Mouse (Mus musculus) c-Kit-positive CD71-negative TER-119-negative erythroid progenitor cells, embryonic 14.5 days (primary cell): ENCODE results near the gene Vapa.
"Not testable (repeated sequence)": the region's sequence is repeated elsewhere in the genome, so short reads cannot be mapped to it uniquely, and the experiment has no call there.

Experiments used
- DNase-seq: peaks from one replicate; pipeline ENCODE4 v3.0.0-alpha.2; 2013; ENCODE audit warnings: low read depth

Gene Vapa

DNA sequence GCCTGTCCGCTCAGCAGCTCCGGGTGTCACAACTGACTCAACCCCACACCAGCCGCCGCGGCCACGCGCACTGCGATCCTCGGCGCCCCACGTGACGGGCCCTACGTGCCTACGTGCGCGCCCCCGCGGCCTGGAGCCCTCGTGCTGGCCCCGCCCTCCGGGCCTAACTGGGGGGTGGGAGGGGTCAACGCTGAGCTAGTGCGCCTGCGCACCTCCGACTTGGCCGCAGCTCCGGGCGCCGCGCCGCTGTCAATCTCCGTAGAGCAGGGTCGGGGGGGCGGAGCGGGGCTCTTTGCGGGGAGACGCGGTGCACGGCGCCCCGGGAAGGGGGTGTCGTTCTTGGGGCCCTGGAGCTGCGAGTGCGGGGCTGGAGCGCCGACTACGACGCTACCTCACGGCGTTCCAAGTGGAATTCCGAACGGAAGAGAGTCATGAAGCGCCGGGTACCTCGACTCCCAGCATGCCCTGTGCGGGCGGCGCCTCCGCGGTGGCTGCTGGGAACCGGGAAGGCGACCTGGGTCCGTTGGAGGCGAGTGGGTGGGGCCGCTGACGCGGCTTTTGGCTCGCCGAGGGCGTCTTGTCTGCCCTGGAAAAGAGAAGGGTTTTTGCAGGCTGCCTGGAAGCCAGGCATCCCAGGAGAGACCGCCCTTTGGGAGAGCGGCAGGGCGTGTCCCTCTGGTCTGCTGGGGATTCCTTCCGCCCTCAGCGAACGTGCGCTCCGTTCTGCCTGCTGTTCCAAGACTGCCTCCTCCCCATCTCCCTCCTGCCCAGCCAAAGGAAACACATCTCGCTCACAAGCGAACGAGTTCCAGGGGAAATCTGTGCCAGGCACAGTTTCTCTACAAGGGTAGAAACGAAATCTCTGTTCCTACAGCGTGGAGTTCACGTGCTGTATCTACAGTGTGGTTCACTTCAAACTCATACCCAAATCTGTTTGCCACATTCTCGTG is at the start of gene Vapa:
Vapa (minus strand) TSS at position 93 of the 950 bp plus-strand sequence.
- DNase-seq = peak; percentile 93

DNA sequence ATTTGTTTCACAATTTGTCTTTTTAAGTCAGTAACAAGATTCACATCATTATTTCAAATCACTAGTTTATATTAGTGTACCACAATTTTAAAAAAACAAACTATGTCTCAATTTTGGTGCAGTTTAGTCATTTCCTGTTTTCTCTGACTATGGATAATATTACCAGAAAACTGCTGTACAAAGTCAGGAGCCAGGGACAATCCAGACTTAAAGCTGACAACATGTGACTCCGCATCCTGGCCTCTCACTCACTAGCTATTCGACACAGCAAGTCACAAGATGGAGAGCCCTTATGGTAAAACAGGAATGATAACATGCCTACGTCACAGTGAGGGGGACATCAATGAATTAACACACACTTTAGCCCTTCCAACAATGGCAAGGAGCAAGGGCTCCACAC is 49.3 kb upstream of the Vapa start:
- no peak for DNase-seq

DNA sequence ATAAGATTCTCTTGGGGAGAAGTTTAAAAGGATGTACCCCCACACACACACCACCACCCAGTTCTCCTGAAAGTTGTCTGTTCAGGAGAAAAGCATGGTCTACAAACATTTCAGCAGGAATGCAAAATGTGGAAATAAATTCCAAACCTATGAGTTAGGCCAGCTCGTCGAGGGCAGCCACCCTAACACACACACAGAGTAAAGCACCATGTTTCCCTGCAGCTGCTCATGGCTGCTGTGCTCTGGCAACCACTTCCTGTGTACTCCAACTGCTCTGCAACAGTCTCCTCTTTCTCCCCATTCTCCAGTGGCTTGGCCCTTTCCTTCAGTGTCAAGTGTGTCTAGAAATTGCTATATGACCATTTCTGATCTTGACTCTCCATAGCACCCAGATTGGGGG is 45.1 kb upstream of the Vapa start:
- no peak for DNase-seq

DNA sequence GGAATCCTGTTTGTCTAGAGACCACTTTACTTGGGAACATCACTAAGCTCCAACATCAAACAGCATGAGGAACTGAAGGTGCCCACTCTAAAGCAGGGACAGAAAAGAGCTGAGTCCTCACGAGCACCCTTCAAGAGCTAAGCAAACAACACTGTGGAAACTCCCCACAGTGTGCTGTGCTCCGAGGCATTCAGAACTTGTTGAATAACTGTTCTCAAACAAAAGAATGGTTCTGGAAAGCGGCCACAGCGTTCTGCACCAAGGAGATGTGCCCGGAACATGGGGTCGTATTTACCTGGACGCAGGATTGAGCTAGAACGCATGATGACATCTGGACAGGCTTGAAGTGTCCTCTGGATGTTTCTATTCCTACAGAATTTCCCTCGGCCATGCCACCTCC is 44.6 kb upstream of the Vapa start:
- no peak for DNase-seq

DNA sequence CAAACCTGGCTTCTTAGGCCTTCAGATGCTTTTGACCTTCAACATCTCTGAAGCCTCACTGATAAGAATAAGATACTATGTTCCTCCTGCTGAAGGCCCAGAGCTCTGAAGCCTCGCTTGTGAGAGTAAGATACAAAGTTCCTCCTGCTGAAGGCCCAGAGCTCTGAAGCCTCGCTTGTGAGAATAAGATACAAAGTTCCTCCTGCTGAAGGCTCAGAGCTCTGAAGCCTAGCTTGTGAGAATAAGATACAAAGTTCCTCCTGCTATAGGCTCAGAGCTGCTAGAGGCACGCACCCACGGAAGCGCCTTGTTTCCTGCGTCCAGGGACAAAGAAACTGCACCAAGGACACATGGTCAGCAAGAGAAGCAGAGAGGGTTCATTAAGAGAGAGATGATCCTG is 43.4 kb upstream of the Vapa start:
- DNase-seq = no peak

DNA sequence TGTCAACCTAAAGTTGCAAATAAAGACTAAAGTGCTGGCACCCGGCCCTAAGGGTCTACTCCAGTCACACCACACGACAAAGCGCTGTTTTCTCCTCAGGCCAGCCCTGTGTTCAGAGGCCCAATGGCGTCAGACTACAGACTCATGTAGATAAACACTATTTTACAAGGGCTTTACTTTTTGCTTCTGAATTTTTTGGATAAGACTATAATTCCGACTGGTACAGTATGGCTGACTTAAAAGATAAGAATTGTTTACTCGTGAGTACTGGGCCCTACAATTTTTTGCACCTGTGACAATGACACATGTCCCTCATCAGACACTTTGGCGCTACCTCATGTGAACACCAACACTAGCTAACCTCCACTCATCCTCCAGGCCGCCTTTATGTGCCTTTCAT is 42.7 kb upstream of the Vapa start:
- no peak for DNase-seq

DNA sequence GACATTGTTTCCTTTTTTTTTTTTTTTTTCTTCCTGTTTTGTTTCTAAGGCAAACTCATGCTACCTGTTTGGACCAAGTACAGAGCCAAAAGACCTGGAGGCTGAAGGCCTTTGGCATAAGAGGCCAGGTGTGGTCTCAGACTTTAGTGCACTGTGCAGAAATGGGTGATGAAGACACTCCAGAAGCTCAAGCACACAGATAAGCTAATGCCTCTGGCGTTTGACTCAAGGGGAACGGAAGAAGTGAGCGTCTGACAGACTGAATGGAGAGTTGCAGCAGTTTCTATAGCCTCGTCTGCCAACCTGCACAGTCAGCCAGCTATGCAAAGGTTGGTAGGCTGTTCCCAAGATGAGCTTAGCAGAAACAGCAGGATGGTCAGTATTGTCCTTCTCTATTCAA is 42.3 kb upstream of the Vapa start:
- DNase-seq = no peak

DNA sequence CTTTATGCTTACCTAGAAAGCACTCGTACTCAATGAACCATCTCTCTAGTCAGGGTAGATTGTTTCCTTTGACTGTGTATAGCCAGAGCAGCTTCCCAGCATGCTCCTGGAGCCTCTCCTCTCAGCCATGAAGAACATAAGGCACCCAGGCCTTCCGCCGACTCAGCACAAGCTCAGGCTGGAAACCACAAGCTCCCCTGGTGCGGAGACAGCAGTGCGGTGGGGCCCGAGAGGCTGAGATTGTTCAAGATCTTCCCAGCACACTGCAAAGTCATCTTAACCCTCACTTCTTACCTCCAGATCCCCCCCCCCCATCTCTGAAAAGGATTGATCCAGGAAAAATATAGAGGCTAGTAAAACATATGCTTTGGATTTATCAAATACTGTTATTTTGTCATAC is 37.2 kb upstream of the Vapa start:
- DNase-seq = no peak

DNA sequence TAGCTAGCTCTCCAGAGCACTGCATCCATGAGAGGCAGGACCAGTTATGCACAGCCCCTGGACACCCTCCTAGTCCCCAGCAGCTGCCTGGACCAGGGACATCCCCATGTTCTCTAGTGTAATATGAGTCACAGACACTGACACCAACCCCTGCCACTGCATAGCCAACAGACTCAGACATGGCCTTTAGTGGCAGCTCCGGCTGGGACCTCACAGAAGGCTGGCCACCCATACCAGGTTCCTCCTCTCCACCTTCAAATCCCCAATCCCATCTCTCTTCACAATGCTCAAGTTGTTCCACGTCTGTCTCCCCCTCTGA is 35.8 kb upstream of the Vapa start:
- DNase-seq = no peak

DNA sequence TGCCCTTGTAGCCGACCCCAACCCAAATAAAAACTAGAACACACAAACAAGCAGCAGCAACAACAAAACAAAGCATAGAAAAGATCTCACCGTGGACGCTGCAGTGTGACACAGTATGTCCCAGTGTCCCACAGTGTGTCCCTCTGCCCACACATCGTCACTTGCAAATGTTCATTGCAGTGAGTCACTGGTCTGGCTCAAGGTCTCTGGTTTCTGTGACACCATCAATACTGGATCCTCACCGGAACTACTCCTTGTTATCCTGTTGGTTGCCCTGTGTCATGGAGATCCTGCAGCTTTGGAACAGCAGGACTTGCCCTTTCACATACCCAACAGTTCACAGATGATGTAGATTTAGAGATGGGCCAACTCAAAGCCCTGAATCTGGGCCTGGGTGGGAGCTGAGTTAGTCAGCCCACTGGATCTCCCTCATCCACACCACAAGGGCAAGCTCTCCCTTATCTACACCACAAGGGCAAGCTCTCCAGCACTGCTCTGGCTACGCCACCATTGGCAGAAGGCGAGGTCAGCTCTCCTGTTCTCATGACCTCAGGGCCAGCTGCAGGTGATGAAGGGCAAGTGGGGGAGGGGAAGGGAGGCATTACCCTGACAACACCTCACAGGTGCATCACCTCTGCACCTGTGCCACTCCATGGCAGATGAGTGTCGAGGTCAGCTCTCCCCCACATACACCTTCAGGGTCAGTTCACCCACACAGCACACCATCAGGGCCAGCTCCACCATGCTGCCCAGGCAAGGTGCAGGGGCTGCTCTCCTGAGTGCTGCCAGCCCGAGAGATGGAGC is 35.2 kb upstream of the Vapa start:
- DNase-seq = no peak

DNA sequence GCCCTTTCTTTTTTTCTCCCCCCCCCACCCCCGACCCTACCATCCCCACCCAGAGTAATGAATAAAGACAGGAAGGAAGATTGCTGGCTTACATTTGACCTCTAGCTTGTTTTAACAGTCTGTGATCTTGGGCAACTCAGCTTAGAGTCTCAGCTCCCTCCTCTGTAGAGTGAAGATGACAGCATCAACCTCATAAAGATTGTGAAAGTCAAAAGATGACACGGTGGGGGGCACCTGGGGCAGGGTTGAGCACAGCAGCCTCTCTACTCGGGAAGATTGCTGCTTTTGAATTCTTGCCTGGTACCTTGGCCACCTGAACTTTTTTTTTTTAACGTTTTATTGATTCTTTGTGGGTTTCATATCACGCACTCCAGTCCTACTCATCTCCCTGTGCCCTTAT is 34.6 kb upstream of the Vapa start:
- DNase-seq = no peak

DNA sequence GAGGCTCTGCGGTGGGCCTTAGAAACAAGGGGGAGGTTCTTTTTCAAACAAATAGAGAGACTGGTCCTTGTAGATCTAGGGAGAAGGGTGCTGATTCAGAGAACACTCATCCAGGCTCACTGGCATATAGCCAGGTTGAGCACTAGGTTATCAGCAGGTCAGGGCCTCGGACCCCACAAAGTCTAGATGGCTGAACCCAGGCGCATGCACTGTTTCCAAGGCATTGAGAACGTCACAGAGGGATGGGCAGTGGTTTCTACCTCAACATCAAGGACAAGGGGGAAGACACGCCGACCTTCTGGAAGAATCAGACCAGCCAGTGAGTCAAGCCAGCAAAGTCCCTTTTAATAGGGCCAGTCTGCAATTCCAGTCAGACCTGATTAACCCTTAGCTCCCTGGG is 33.9 kb upstream of the Vapa start:
- no peak for DNase-seq

DNA sequence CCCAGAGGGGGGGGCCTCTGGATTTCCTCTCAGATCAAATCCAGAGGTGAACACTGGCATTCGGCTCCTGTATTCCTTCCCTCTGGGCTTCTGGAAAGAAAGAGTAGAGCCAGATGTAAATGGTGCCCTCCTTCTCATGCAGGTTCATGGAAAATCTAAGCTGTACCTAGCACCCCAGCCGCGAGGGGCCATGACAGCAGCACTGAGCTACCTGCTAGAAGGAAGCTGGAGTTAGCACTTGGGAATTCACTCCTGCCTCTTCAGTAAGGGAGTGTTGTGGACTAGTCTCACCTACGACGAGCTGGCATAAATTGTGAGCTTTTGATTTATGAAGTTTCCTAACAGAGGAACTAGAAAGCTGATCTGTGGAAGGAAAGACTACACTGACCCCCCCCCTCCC is 30.2 kb upstream of the Vapa start:
- DNase-seq = no peak

DNA sequence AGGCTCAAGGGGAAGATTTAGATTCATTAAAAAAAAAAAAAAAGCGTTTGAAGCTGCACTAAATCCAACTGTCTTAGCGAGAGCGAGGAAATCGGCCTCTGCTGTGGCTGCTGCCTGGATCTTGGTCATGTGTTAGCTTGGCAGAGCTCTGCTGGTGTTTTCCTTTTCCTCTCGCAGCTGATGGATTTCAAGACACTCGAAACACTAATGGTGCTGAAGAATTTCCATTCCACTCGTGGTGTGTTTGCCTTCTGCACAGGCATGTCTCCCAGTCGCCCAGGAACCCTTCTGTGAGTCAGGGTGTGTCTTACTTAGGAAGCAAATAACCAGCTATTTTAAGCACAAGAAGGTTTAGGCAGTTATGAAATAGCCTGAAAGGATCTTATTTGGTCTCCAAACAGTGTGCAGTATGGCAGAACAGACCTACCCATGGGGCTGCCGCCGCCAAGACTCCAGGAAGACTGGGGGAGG is 29.7 kb upstream of the Vapa start:
- no peak for DNase-seq

DNA sequence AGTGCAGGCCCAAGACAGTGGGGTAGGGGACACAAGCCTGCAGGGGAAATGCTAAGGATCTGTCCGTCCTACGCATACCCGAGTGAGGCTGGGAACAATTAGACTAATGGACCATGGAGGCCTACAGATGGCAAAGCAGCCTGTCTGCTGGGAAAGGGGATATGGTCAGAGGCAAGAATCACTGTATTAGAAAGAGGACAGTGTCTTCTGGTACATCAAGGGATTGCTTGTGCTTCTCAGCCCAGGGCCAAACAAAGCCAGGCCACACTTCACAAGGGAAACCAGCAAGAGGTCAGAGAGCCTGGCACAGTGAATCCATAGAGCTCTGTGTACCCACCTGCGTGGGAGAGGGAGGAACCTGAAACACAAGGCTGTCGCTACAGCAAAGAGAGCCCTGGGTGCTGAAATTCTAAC is 29.2 kb upstream of the Vapa start:
- no peak for DNase-seq

DNA sequence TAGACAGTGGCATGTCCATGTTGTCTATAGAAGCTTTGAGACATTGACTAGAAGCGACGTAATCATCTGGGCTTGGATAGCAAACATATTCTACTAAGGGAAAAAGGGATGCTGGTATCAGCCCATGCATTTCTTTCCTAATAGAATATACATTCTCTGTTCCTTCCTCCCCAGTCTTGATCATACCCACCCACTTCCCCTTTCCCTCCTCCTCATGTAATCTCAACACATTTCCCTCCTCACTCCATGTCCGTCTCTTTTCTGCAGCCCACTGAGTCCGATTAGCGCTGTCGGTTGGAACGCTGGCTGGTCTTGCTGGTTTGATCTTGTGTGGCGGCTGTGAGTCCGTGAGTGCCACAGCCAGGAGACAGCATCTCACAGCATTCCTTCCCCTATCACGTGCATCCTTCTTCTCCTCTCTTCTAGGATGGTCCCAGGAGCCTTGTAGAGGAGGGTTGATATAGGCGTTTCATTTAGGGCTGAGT is 28.4 kb upstream of the Vapa start, which contains the start of gene Txndc2:
Txndc2 (minus strand) TSS at position 435 of the 485 bp plus-strand sequence.
- no peak for DNase-seq

DNA sequence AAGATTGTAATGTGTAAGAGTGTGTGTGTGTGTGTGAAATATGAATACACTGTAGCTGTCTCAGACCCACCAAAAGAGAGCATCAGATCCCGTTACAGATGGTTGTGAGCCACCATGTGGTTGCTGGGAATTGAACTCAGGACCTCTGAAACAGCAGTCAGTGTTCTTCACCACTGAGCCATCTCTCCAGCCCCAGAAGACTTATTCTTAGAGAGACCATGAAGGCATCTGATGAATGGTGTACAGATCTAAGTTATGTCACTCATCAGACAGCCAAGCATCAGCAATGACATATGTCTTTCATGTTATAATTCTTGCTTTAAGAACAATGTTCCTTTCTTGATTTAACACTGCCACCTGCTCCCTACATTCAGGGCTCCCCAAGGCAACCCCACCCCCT is 25.8 kb upstream of the Vapa start:
- no peak for DNase-seq

DNA sequence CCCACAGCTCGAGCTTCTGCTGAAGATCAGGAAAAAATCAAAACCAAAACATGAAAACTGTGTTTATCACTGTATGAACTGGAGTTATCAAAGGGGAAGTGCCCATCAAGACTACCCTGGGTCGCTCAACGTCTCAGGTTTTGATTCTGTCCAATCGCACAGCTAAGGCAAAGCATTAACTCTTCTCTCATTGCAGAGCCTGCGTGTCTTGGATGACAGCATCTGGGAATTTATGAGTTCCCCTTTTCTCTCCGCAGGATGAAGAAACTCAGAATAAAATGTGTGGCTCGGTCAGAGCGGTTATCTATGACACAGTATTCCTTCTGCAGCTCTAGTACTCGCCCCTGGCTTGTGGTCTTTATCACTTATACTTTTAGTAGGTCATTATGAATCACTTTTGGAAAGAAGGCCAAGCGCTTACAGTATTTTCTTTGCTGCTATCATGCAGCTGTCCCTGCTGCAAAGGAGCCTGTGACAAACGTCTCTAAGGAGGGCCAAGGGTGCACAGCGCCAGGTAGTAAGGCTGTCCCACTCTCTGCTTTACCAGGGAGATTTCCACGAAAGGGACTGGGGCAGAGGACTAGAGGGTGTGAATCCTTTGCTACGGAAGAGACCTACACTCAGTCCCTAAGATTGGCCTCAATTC is 22.5 kb upstream of the Vapa start:
- peak; percentile 52 for DNase-seq

DNA sequence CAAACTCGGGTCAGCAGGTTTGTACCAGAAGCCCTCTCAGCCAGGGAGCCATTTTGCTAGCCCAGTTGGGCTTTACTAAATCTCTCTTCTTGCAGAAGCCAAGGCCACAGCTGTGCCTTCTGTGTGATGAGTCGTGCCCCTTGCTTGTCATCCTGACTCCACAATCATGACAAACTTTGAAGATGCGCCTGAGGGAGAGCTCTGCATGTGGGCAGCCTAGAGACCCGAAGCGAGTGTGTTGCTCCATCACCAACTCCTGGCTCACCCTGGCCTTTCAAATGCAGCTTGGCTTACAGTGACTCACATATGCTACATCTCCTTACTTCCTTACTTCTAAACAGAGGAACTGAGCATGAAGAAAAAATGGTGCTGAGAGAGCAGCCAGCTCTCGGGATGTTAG is 16.6 kb upstream of the Vapa start:
- no peak for DNase-seq

DNA sequence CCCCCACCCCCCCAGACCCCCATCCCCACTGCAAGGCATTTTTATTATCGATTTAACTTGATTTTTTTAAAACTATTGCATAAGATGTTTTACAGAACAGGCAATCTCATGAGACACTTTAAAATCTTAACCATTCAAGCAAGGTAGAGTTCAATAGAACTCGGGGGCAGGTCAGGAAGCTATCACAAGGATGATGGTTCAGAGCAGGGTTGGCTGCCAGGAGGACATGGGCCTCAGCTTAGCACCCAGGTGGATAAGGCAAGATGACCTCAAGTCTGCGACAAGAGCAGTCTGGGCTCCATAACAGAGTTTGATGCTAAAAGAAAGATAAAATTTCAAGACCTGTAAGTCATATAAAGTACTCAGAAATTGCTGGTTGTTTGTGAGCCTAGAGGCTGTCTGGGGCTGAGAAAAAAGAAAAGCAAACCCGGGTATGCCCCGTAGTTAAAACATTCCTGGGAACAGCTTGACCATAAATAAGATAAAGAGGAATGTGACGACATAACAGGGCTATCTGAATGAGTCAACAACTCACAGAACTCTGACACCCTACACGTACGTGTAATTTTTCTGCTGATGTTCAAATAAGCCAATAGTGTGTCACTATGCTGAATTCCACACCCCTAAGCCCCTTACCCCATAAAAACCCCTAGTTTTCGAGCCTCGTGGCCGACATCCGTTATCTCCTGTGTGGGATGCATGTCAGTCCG is 15.6 kb upstream of the Vapa start:
- not testable (repeated sequence) for DNase-seq

DNA sequence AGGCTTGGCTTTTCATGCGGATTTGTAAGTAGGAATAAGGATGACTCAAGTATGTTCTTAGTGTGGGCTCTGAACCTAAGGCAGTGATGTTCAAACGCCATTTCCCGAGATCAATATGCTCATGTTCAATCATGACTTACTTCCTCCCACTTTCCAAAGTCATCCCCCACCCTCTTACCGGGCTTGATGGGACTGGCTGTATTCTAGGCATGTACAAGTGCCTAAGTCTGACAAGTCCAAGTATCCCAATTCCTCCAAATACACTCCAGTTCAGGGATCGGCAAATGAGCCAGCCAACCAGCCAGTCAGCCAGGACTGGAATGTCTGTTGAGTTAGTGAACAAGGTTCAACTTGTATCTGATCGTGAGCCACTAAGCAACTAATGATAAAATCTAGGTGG is 12.9 kb upstream of the Vapa start:
- no peak for DNase-seq

DNA sequence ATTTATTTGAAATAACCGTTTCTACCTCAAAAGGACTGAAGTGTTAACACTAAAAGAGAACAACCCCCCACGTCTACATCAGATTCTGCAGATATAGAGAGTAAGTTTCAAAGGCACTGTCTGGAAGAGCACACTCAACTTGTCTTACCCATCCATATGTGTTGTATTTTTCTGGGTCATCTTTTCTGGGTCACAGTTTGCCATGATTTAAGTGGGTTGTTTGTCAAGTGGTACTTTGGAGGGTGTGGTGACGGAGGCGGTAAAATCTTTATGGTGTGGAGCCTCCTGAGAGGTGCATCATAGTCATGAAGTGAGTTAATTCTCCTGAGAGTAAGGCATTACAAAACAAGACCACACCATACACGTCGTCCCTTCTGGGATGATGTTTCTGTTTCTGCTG is 12.2 kb upstream of the Vapa start:
- DNase-seq = no peak
